Mouse (Mus musculus) yolk sac, embryonic 10.5 days (tissue): ENCODE results near the gene Fabp7.

Experiments
- DNase-seq: peaks from one replicate; pipeline ENCODE4 v3.0.0-alpha.2; 2017; ENCODE audit warnings: low spot score

Fabp7 gene

GRCm38 (mm10) chr10:57807754-57808153, 23.1 kb downstream of the Fabp7 start:
- no peak for DNase-seq

DNA sequence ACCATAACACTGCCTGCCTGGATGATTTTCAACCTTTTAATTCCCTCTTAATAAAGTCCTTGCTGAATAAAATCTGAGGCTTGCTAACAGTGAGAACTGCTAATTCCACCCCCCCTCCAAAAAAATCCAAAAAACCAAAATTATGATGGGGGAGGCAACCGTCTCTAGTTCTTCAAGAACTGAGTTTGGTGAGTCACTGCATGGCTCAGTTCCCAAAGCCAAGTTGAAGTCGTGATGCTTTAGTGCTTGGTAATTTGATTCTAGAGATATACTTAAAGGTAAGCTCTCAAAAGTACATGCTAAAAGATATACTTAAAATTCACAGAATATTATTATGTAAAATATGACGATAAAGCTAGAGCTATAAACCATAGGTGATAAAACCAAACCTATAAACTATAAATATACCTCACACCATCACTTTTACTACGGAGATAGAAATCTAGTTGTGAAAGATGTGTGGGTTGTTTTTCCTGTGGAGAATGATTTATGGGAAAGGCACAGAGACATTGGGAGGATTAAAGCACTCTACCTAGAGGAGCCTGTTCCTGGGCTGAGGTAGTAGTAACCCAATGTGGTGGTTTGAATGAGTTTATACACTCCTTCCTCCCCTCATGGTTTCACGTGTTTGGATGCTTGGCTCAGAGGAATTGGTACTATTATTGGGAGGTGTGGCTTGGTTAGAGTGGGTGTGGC, 27.6 kb downstream of the Fabp7 start:
- DNase-seq: no peak

GRCm38 (mm10) chr10:57814295-57814694, 29.6 kb downstream of the Fabp7 start:
- no peak for DNase-seq

- no peak for DNase-seq
Observed at GRCm38 (mm10) chr10:57815869-57816268, 31.2 kb downstream of the Fabp7 start.

DNA sequence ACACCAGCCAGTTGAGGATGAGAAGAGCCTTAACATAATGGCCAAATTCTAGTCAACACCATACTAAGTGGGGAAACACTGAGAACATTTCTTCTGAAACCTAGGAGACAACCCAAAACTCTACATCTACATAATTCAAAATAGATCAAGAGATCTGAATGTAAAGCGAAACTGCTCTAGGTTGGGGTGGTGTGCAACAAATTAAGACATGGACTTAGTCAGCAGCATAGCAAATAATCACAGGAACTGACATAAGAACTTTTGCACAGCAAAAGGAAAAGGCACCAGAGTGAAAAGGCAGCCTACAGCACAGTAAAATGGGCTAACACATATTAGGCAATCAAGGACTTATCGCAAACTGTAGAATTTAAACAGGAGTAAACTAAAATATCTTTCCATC, 34.5 kb downstream of the Fabp7 start:
- no peak for DNase-seq

GRCm38 (mm10) chr10:57822473-57822872, 37.8 kb downstream of the Fabp7 start:
- no peak for DNase-seq

GRCm38 (mm10) chr10:57828649-57829048, 44.0 kb downstream of the Fabp7 start:
- no peak for DNase-seq

DNA sequence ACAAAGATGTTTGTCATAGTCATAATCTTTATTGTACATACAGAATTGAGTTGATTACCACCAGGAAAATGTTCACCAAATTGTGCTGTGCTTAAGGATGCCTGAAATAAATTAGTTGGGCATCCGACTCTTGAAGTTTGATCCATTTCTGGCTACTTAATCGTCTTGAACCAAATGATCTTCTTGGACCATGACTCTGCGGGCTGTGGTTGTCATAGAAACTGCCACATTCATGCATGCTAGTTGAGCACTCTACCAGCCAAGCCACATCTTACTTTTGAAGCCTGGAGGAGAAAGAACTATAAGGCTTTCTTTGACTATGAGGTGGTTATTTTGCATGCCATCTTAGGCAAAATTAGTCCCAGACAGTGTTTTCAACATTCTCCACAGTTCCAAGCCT, 44.9 kb downstream of the Fabp7 start:
- no peak for DNase-seq

GRCm38 (mm10) chr10:57835094-57835493, 50.4 kb downstream of the Fabp7 start:
- no peak for DNase-seq

DNA sequence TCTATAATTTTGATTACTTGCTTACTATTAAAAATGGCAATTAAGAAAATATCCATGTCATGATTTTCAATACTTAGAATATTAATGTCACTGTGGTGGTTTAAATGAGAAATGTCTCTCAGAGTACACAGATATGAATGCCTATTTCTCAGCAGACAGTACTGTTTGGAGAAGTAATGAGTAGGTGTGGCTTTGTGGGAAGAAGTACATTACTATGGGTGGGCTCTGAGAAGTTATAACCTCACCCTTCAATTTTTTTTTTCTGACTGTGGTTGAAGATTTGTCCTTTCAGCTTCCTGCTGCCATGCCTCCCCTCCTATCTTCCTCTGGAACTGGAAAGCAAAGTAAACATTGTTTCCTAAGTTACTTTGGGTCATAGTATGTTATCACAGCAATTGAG, 51.3 kb downstream of the Fabp7 start:
- DNase-seq: no peak
